Mouse (Mus musculus) liver, embryonic 14.5 days (tissue): ENCODE measurements around the gene Entpd7. TPM values are rescaled to one million over a fixed set of nuclear protein-coding genes. Genes with fewer than 3 reads are reported as not detected.

Experiments used
- ATAC-seq: fragments of 200-750 bp; cut with Nextera tagmentation; 2 replicates; pipeline ENCODE4 v1.8.0; 2017; ENCODE audit warnings: moderate number of reproducible peaks, mild to moderate bottlenecking, moderate library complexity; ENCODE audit not compliant: insufficient read depth
- DNase-seq, 3 experiments: peaks; one replicate each; pipeline ENCODE4 v3.0.0-alpha.2; 2012 to 2013; ENCODE audit warnings: low read depth in 3 of 3, low spot score in 3 of 3
- H3K27ac ChIP-seq: fragments of 300-500 bp; sonication (generic); 2 replicates; pipeline ENCODE4 v1.5.1; 2014; ENCODE audit warnings: moderate library complexity, mild to moderate bottlenecking, control low read depth, inconsistent platforms
- H3K27me3 ChIP-seq: fragments of 300-500 bp; sonication (generic); 2 replicates; pipeline ENCODE4 v1.6.1; 2014; ENCODE audit warnings: mild to moderate bottlenecking, low read length, moderate library complexity; ENCODE audit not compliant: control insufficient read depth, insufficient read depth
- H3K36me3 ChIP-seq: fragments of 300-500 bp; sonication (generic); replicated peaks from 2 replicates; pipeline ENCODE4 v1.6.1; 2014; ENCODE audit warnings: low read depth; ENCODE audit not compliant: control insufficient read depth, insufficient read depth
- H3K4me1 ChIP-seq, 2 experiments: fragments of 200-500 bp in 1 of 2; fragments of 300-500 bp in 1 of 2; sonication (generic) in 1 of 2; replicated peaks; 2 replicates each; pipeline ENCODE4 v1.6.1; 2012 to 2014; ENCODE audit warnings: antibody characterized with exemption in 1 of 2, inconsistent platforms in 1 of 2, low read length in 1 of 2; ENCODE audit not compliant: control insufficient read depth in 2 of 2, insufficient read depth in 2 of 2
- H3K4me2 ChIP-seq: fragments of 300-500 bp; sonication (generic); 2 replicates; pipeline ENCODE4 v1.6.1; 2014; ENCODE audit warnings: low read depth, mild to moderate bottlenecking, control low read depth, moderate library complexity
- H3K4me3 ChIP-seq, 2 experiments: fragments of 200-500 bp in 1 of 2; fragments of 300-500 bp in 1 of 2; sonication (generic) in 1 of 2; 2 replicates each; pipeline ENCODE4 v1.5.1; 2012 to 2014; ENCODE audit warnings: low read depth in 2 of 2, low read length in 2 of 2, mild to moderate bottlenecking in 2 of 2, control low read depth in 1 of 2, inconsistent platforms in 1 of 2, moderate library complexity in 1 of 2; ENCODE audit not compliant: insufficient read depth in 1 of 2
- H3K9ac ChIP-seq: fragments of 300-500 bp; sonication (generic); replicated peaks from 2 replicates; pipeline ENCODE4 v1.6.1; 2014; ENCODE audit warnings: mild to moderate bottlenecking, control low read depth, moderate library complexity
- H3K9me3 ChIP-seq: fragments of 300-500 bp; sonication (generic); 2 replicates; pipeline ENCODE4 v1.6.1; 2016; ENCODE audit warnings: low read length, mixed read lengths; ENCODE audit not compliant: control insufficient read depth
- CTCF ChIP-seq: IDR thresholded peaks from 2 replicates; pipeline ENCODE4 v1.5.1; 2016; ENCODE audit warnings: antibody characterized with exemption, low read depth, control low read depth
- EP300 ChIP-seq: IDR thresholded peaks from 2 replicates; pipeline ENCODE4 v1.6.1; 2016; ENCODE audit warnings: antibody characterized with exemption, low read depth
- WGBS: fragments of 180-500 bp; shearing (Covaris S2); extraction: QIAGEN DNeasy Blood & Tissue Kit; methylation state at CpG from one replicate; pipeline ENCODE4 v1.1.7; 2014; ENCODE audit not compliant: insufficient replicate concordance; 5-methylcytosine and 5-hydroxymethylcytosine counted together
- polyA plus RNA-seq, 2 experiments: library from polyadenylated mRNA; depleted of rRNA in 1 of 2; stranded (reverse) in 1 of 2; unstranded in 1 of 2; fragments of >200 nt; fragmentation: Nextera tagmentation in 1 of 2; extraction: Ambion mirVana in 1 of 2; gene quantifications; 2 replicates each; pipeline versions ENCODE4 v1.2.1 to v1.2.3; 2012 to 2014

Entpd7 gene
- polyA plus RNA-seq, 2 experiments, result 1.5 to 2.6 TPM

DNA sequence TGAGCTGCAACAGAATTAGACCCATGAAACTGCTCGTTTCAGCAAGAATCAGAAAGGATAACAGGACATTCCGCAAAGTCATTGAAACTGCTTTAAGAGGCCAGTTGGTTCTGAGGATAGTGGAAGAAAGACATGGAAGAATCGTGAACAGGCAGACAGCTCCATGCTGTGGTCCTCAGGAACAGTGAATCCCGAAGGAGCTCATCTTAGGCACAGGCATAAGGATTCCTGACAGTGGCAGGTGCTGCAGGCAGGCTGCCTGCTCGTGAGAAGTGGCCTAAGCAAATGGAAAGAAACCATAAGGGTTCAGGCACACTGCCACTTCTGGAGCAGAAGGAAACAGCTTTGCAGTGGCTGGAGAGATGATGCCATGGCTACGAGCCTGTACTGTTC lies 10.3 kb downstream of the Entpd7 start:
- H3K27ac ChIP-seq, result no peak overlapping the region
- H3K9ac ChIP-seq, result no peak overlapping the region
- 67% methylated on average over 6 of the region's 6 CpGs for WGBS
- H3K4me1 ChIP-seq, result peaks cover 0 to 3% of the 10 kb centered on the region in 2 experiments; a peak in 2 of 4 replicates
- TF ChIP-seq CTCF (no peak), EP300 (no peak)
- H3K4me3 ChIP-seq, result no peak overlapping the region
- H3K27me3 ChIP-seq, result no peaks in the 10 kb centered on the region
- ATAC-seq (no peak), DNase-seq (no peak)
- no peaks in the 10 kb centered on the region for H3K36me3 ChIP-seq
- no peak overlapping the region for H3K4me2 ChIP-seq
- no peaks in the 10 kb centered on the region for H3K9me3 ChIP-seq

DNA sequence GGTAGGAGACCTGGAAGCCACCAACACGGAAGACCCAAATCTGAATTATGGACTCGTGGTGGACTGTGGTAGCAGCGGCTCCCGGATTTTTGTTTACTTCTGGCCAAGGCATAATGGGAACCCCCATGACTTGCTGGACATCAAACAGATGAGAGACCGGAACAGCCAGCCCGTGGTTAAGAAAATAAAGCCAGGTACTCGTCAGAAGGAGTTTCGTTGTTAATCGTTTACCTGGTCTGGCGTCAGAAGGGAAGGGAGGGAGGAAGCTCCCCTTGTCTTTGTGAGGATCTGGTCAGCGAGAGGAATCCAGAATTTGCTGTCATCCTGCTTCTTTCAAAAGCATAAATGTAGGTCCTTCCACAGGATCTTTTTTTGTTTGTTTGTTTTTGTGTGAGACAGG lies 14.7 kb downstream of the Entpd7 start:
- WGBS, result 61% methylated on average over 11 of the region's 11 CpGs
- TF ChIP-seq EP300 (no peak), CTCF (no peak)
- no peaks in the 10 kb centered on the region for H3K9me3 ChIP-seq

DNA sequence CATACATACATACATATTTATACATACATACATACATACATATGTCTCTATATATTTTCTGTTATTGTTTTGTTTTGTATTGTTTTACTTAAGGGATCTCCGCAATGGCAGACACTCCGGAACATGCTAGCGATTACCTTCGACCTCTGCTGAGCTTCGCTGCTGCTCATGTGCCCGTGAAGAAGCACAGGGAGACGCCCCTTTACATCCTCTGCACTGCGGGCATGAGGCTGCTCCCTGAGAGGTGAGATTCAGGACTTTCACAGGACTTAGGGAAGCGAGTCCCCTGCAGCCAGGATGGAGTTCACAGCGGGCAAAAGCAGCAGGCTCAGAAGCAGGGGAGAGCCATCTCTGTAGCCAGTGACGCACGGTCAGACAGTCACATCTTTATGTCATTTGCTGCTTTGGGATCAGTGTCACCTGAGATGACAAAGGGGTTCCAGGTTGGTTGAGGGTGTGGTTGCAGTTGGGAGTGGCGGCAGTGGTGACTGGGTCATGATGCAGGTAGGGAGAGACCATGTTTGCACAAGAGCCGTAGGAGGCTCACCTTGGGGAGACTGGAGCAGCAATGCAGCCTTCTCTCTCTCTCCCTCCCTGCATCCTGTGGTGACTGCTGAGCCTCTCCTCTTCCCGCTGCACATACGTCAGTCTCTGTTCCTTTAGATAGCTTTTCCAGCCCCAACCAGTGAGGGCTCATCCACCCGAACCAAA lies 15.5 kb downstream of the Entpd7 start:
- H3K9me3 ChIP-seq, result no peaks in the 10 kb centered on the region
- no peak overlapping the region for H3K9ac ChIP-seq
- H3K4me3 ChIP-seq, result no peak overlapping the region
- H3K27me3 ChIP-seq, result no peaks in the 10 kb centered on the region
- WGBS, result 77% methylated on average over 17 of the region's 17 CpGs
- ATAC-seq (no peak), DNase-seq (no peak)
- no peaks in the 10 kb centered on the region for H3K4me1 ChIP-seq
- H3K4me2 ChIP-seq, result no peak overlapping the region
- no peaks in the 10 kb centered on the region for H3K36me3 ChIP-seq
- TF ChIP-seq EP300 (no peak), CTCF (no peak)
- no peak overlapping the region for H3K27ac ChIP-seq

More for the DNA sequence above, 14.7 kb downstream of the Entpd7 start:
- H3K27ac ChIP-seq, result no peak overlapping the region
- H3K4me2 ChIP-seq, result no peak overlapping the region
- H3K4me3 ChIP-seq, result no peak overlapping the region
- no peak overlapping the region for H3K9ac ChIP-seq
- no peaks in the 10 kb centered on the region for H3K27me3 ChIP-seq
- H3K4me1 ChIP-seq, result no peaks in the 10 kb centered on the region
- DNase-seq, result no peak
- no peaks in the 10 kb centered on the region for H3K36me3 ChIP-seq
- ATAC-seq, result no peak

DNA sequence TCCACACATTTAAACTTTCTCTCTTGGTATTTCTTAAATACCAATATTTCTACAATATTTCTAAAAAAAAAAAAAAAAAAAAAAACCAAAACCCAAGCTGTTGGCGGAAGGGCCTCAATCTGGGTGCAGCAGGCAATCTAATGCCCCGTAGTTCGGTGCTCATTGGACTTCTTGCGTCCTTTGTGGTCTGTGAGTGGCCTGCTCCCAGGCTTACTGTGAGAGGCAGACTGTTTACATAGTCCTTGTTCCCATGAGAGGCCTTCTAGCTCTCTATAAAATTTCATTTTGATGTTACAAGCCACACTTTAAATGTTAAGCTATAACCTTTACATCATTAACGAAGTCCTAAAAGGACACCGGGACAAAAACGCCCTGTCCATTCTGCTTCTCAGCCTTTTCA lies 18.7 kb downstream of the Entpd7 start:
- DNase-seq, result no peak
- WGBS, result 83% methylated on average over 7 of the region's 7 CpGs

DNA sequence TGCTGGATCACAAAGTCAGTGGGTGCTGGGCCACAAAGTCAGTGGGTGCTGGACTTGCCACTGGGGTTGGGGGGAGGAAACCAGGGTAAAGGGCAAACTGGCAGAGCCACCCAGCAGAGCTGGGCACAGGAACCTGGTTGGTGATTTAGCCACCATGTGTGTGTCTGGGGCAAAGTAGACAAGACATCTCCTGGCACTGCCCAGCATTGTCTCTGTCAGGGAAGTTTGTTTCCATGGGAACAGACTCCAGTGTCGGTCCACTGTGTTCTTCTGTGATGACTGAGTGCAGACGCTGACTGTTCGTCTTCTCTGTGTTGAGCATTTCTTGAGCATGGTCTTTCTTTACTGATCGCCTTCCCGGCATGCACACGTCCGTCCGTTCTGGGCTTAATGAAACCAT lies 19.8 kb downstream of the Entpd7 start:
- no peak overlapping the region for H3K27ac ChIP-seq
- TF ChIP-seq CTCF (no peak), EP300 (no peak)
- no peaks in the 10 kb centered on the region for H3K36me3 ChIP-seq
- DNase-seq (no peak), ATAC-seq (no peak)
- no peak overlapping the region for H3K4me3 ChIP-seq
- H3K4me1 ChIP-seq, result peaks cover 4 to 8% of the 10 kb centered on the region in 2 experiments; a peak in 3 of 4 replicates
- WGBS, result 80% methylated on average over 8 of the region's 8 CpGs
- no peak overlapping the region for H3K4me2 ChIP-seq
- no peaks in the 10 kb centered on the region for H3K27me3 ChIP-seq
- no peak overlapping the region for H3K9ac ChIP-seq
- no peaks in the 10 kb centered on the region for H3K9me3 ChIP-seq

More for the DNA sequence above, 18.7 kb downstream of the Entpd7 start:
- TF ChIP-seq CTCF, result no peak
- no peak for TF ChIP-seq EP300
- no peaks in the 10 kb centered on the region for H3K36me3 ChIP-seq
- H3K4me2 ChIP-seq, result no peak overlapping the region
- H3K9me3 ChIP-seq, result no peaks in the 10 kb centered on the region
- no peak for ATAC-seq
- no peaks in the 10 kb centered on the region for H3K27me3 ChIP-seq
- H3K27ac ChIP-seq, result no peak overlapping the region
- peaks cover 4 to 8% of the 10 kb centered on the region in 2 experiments; a peak in 3 of 4 replicates for H3K4me1 ChIP-seq
- no peak overlapping the region for H3K9ac ChIP-seq
- no peak overlapping the region for H3K4me3 ChIP-seq
